Mouse (Mus musculus): Measurements from ENCODE around the gene Gm10320. TPM values are rescaled to one million over a fixed set of nuclear protein-coding genes. Genes with fewer than 3 reads are reported as not detected.

Gene Gm10320
- polyA plus RNA-seq, 1 experiment from 2014 or later: 1.8 TPM

GRCm38 (mm10) chr13:98504181-98504660, 12.4 kb upstream of the Gm10320 start:
- Histone ChIP-seq H3K4me2 (peak overlapping the region; percentile 75), H3K4me1 (ENCODE audit: insufficient read depth) (no peaks in the 10 kb centered on the region), H3K9ac (no peak overlapping the region), H3K4me3 (ENCODE audit: low read depth, low read length) (peak overlapping the region; percentile 40), H3K9me3 (ENCODE audit: low read depth, low read length) (no peaks in the 10 kb centered on the region), H3K27me3 (ENCODE audit: insufficient read depth, low read length) (peaks cover 88% of the 10 kb centered on the region), H3K36me3 (ENCODE audit: insufficient read depth) (no peaks in the 10 kb centered on the region), H3K27ac (ENCODE audit: low read depth) (no peak overlapping the region)
- 1% methylated on average over 27 of the region's 27 CpGs for WGBS
- ATAC-seq (ENCODE audit: insufficient read depth) (peak; percentile 18; the same call in 1 of the 2 replicates), DNase-seq (peak; percentile 27)
- no peak for TF ChIP-seq CTCF (IDR thresholded peaks at IDR 0.05; ENCODE audit: low read depth)

GRCm38 (mm10) chr13:98503601-98504000, 11.8 kb upstream of the Gm10320 start:
- H3K36me3 ChIP-seq (ENCODE audit: insufficient read depth): no peaks in the 10 kb centered on the region
- no peak overlapping the region for H3K27ac ChIP-seq (ENCODE audit: low read depth)
- 1% methylated on average over 8 of the region's 8 CpGs for WGBS
- peaks cover 94% of the 10 kb centered on the region for H3K27me3 ChIP-seq (ENCODE audit: insufficient read depth, low read length)
- DNase-seq (peak; percentile 48), ATAC-seq (ENCODE audit: insufficient read depth) (no peak)
- no peaks in the 10 kb centered on the region for H3K4me1 ChIP-seq (ENCODE audit: insufficient read depth)
- no peak overlapping the region for H3K9ac ChIP-seq
- peak overlapping the region; percentile 40; the same call in 1 of the 2 replicates for H3K4me3 ChIP-seq (ENCODE audit: low read depth, low read length)
- peak overlapping the region; percentile 75; the same call in 1 of the 2 replicates for H3K4me2 ChIP-seq
- no peaks in the 10 kb centered on the region for H3K9me3 ChIP-seq (ENCODE audit: low read depth, low read length)
- TF ChIP-seq CTCF (IDR thresholded peaks at IDR 0.05; ENCODE audit: low read depth): no peak

- no peaks in the 10 kb centered on the region for H3K9me3 ChIP-seq (ENCODE audit: low read depth, low read length)
- H3K27ac ChIP-seq (ENCODE audit: low read depth): no peak overlapping the region
- no peaks in the 10 kb centered on the region for H3K4me1 ChIP-seq (ENCODE audit: insufficient read depth)
- H3K27me3 ChIP-seq (ENCODE audit: insufficient read depth, low read length): peaks cover 94% of the 10 kb centered on the region
- ATAC-seq (ENCODE audit: insufficient read depth) (no peak), DNase-seq (peak; percentile 49)
- H3K36me3 ChIP-seq (ENCODE audit: insufficient read depth): no peaks in the 10 kb centered on the region
- TF ChIP-seq CTCF (IDR thresholded peaks at IDR 0.05; ENCODE audit: low read depth): no peak
- peak overlapping the region; percentile 30 for H3K4me3 ChIP-seq (ENCODE audit: low read depth, low read length)
- peak overlapping the region; percentile 58 for H3K4me2 ChIP-seq
- peak overlapping the region; percentile 6; the same call in 1 of the 2 replicates for H3K9ac ChIP-seq
- 1% methylated on average over 27 of the region's 27 CpGs for WGBS
Observed at GRCm38 (mm10) chr13:98502813-98503341, 11.1 kb upstream of the Gm10320 start.

GRCm38 (mm10) chr13:98502236-98502812, 10.5 kb upstream of the Gm10320 start:
- H3K27ac ChIP-seq (ENCODE audit: low read depth): no peak overlapping the region
- peak overlapping the region; percentile 58 for H3K4me2 ChIP-seq
- no peaks in the 10 kb centered on the region for H3K36me3 ChIP-seq (ENCODE audit: insufficient read depth)
- TF ChIP-seq CTCF (IDR thresholded peaks at IDR 0.05; ENCODE audit: low read depth): no peak
- no peaks in the 10 kb centered on the region for H3K4me1 ChIP-seq (ENCODE audit: insufficient read depth)
- peak overlapping the region; percentile 30 for H3K4me3 ChIP-seq (ENCODE audit: low read depth, low read length)
- H3K27me3 ChIP-seq (ENCODE audit: insufficient read depth, low read length): peaks cover 93% of the 10 kb centered on the region
- H3K9me3 ChIP-seq (ENCODE audit: low read depth, low read length): no peaks in the 10 kb centered on the region
- ATAC-seq (ENCODE audit: insufficient read depth) (no peak), DNase-seq (peak; percentile 20)
- 6% methylated on average over 16 of the region's 16 CpGs for WGBS
- no peak overlapping the region for H3K9ac ChIP-seq

GRCm38 (mm10) chr13:98501321-98501720, 9.5 kb upstream of the Gm10320 start:
- H3K4me1 ChIP-seq (ENCODE audit: insufficient read depth): no peaks in the 10 kb centered on the region
- no peak for TF ChIP-seq CTCF (IDR thresholded peaks at IDR 0.05; ENCODE audit: low read depth)
- H3K4me2 ChIP-seq: no peak overlapping the region
- no peak for ATAC-seq (ENCODE audit: insufficient read depth)
- H3K9ac ChIP-seq: no peak overlapping the region
- 16% methylated on average over 6 of the region's 6 CpGs for WGBS
- H3K27ac ChIP-seq (ENCODE audit: low read depth): no peak overlapping the region
- H3K4me3 ChIP-seq (ENCODE audit: low read depth, low read length): no peak overlapping the region
- no peaks in the 10 kb centered on the region for H3K36me3 ChIP-seq (ENCODE audit: insufficient read depth)
- no peak for DNase-seq
- peaks cover 83% of the 10 kb centered on the region for H3K27me3 ChIP-seq (ENCODE audit: insufficient read depth, low read length)
- H3K9me3 ChIP-seq (ENCODE audit: low read depth, low read length): no peaks in the 10 kb centered on the region

- Histone ChIP-seq H3K9me3 (ENCODE audit: low read depth, low read length) (no peaks in the 10 kb centered on the region), H3K4me3 (ENCODE audit: low read depth, low read length) (no peak overlapping the region), H3K36me3 (ENCODE audit: insufficient read depth) (no peaks in the 10 kb centered on the region), H3K4me1 (ENCODE audit: insufficient read depth) (no peaks in the 10 kb centered on the region), H3K27me3 (ENCODE audit: insufficient read depth, low read length) (peaks cover 75% of the 10 kb centered on the region), H3K9ac (no peak overlapping the region), H3K27ac (ENCODE audit: low read depth) (no peak overlapping the region), H3K4me2 (no peak overlapping the region)
- ATAC-seq (ENCODE audit: insufficient read depth): no peak
- TF ChIP-seq CTCF (IDR thresholded peaks at IDR 0.05; ENCODE audit: low read depth): no peak
- DNase-seq: no peak
- WGBS: 31% methylated on average over 13 of the region's 13 CpGs
Observed at GRCm38 (mm10) chr13:98500471-98501125, 8.8 kb upstream of the Gm10320 start.

- H3K9ac ChIP-seq: no peak overlapping the region
- ATAC-seq (ENCODE audit: insufficient read depth): no peak
- H3K9me3 ChIP-seq (ENCODE audit: low read depth, low read length): no peaks in the 10 kb centered on the region
Observed at GRCm38 (mm10) chr13:98498561-98498960, 6.8 kb upstream of the Gm10320 start.

More at GRCm38 (mm10) chr13:98498561-98498960, 6.8 kb upstream of the Gm10320 start:
- no peak overlapping the region for H3K4me3 ChIP-seq (ENCODE audit: low read depth, low read length)
- DNase-seq: no peak
- no peaks in the 10 kb centered on the region for H3K36me3 ChIP-seq (ENCODE audit: insufficient read depth)
- H3K4me1 ChIP-seq (ENCODE audit: insufficient read depth): no peaks in the 10 kb centered on the region
- peaks cover 57% of the 10 kb centered on the region for H3K27me3 ChIP-seq (ENCODE audit: insufficient read depth, low read length)
- TF ChIP-seq CTCF (IDR thresholded peaks at IDR 0.05; ENCODE audit: low read depth): no peak
- H3K27ac ChIP-seq (ENCODE audit: low read depth): no peak overlapping the region
- no peak overlapping the region for H3K4me2 ChIP-seq
- WGBS: 54% methylated on average over 5 of the region's 5 CpGs

Data from lung, embryonic 14.5 days (tissue).